Mouse (Mus musculus) embryonic facial prominence, embryonic 15.5 days (tissue): ENCODE results near the gene Olfr352. TPM values are rescaled to one million over a fixed set of nuclear protein-coding genes. Genes with fewer than 3 reads are reported as not detected.

Experiments
- ATAC-seq: fragments of 200-750 bp; cut with Nextera tagmentation; 2 replicates; pipeline ENCODE4 v1.8.0; 2017; ENCODE audit warnings: low read depth, moderate TSS enrichment; ENCODE audit not compliant: insufficient number of reproducible peaks, low FRiP score, low TSS enrichment
- H3K27ac ChIP-seq: fragments of 300-500 bp; sonication (generic); replicated peaks from 2 replicates; pipeline ENCODE4 v1.5.1; 2015; ENCODE audit warnings: mild to moderate bottlenecking, inconsistent platforms
- H3K27me3 ChIP-seq: fragments of 300-500 bp; sonication (generic); 2 replicates; pipeline ENCODE4 v1.6.1; 2015; ENCODE audit warnings: inconsistent platforms
- H3K36me3 ChIP-seq: fragments of 300-500 bp; sonication (generic); 2 replicates; pipeline ENCODE4 v1.6.1; 2015; ENCODE audit warnings: mild to moderate bottlenecking, inconsistent platforms
- H3K4me1 ChIP-seq: fragments of 300-500 bp; sonication (generic); 2 replicates; pipeline ENCODE4 v1.6.1; 2015; ENCODE audit warnings: inconsistent platforms
- H3K4me2 ChIP-seq: fragments of 300-500 bp; sonication (generic); replicated peaks from 2 replicates; pipeline ENCODE4 v1.6.1; 2015; ENCODE audit warnings: mild to moderate bottlenecking, inconsistent platforms
- H3K4me3 ChIP-seq: fragments of 300-500 bp; sonication (generic); replicated peaks from 2 replicates; pipeline ENCODE4 v1.5.1; 2015; ENCODE audit warnings: mild to moderate bottlenecking, inconsistent platforms
- H3K9ac ChIP-seq: fragments of 300-500 bp; sonication (generic); 2 replicates; pipeline ENCODE4 v1.6.1; 2015; ENCODE audit warnings: inconsistent platforms
- H3K9me3 ChIP-seq: fragments of 300-500 bp; sonication (generic); replicated peaks from 2 replicates; pipeline ENCODE4 v1.6.1; 2016; ENCODE audit warnings: inconsistent platforms
- WGBS: fragments of 180-500 bp; shearing (Covaris S2); methylation state at CpG from one replicate; pipeline ENCODE4 v1.1.7; 2015; 5-methylcytosine and 5-hydroxymethylcytosine counted together
- polyA plus RNA-seq: library from polyadenylated mRNA; unstranded; fragments of >200 nt; fragmentation: Nextera tagmentation; extraction: Ambion mirVana; gene quantifications from 2 replicates; pipeline ENCODE4 v1.2.1, GENCODE M21; 2015

The Olfr352 gene
- polyA plus RNA-seq: not detected in 2 replicates

DNA sequence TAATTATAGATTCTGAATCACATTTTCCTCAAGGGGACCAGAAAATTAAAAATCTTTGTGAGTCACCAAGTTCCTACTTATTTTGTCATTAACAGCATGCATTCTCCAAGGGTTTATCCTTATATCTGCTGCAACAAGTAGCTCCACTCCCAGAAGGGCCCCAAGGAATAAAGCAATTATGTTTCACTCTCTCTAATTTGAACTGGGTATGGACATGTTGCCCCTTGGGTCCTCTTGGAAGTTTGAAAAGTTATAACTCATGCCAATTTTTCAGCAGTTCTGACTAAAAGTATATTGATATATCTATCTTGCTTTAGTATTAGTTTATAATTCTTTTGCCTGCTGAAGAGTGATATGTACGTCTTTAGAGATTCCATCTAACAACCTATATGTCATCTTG lies at the start of gene Olfr352:
Olfr352 (plus strand) TSS at position 301 of the 400 bp plus-strand sequence.
- WGBS: 71% methylated on average over 1 of the region's 1 CpGs
- no peaks in the 10 kb centered on the region for H3K4me1 ChIP-seq
- ATAC-seq: no peak
- 0 out of 2 replicates have a peak, but pooled peaks cover 8% of the 10 kb centered on the region for H3K9me3 ChIP-seq
- no peak within 1 kb of the TSS for H3K4me3 ChIP-seq
- no peak within 1 kb of the TSS for H3K4me2 ChIP-seq
- H3K9ac ChIP-seq: no peak within 1 kb of the TSS
- H3K27me3 ChIP-seq: no peaks in the 10 kb centered on the region
- no peak within 1 kb of the TSS for H3K27ac ChIP-seq
- no peaks in the 10 kb centered on the region for H3K36me3 ChIP-seq

DNA sequence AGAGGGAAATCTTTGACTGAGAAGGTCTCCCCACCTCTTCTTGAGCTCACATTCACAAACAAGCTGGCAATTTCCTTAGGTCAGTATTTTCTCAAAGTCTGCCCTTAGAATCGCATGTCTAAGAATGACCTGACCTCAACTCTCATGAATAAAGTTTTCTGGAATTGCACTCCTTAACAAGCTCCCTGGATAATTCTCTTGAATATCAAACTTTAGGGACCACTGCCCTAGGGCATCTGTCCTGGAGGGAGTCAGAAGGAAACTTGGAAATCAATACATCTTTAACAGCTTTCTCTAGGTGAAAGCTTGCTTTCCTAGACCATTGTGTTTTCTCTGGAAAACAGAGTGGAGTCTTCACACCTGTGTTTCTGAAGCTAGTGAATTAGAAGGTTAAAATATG lies 22.2 kb upstream of the Olfr352 start, which contains the start of gene Olfr350:
Olfr350 (plus strand) TSS at position 301 of the 400 bp plus-strand sequence.
- H3K4me1 ChIP-seq: no peaks in the 10 kb centered on the region
- ATAC-seq: no peak
- 82% methylated on average over 1 of the region's 1 CpGs for WGBS
- no peaks in the 10 kb centered on the region for H3K27me3 ChIP-seq
- H3K4me3 ChIP-seq: no peak within 1 kb of the TSS
- 0 out of 2 replicates have a peak, but pooled peaks cover 5% of the 10 kb centered on the region for H3K9me3 ChIP-seq
- no peak within 1 kb of the TSS for H3K9ac ChIP-seq
- H3K27ac ChIP-seq: no peak within 1 kb of the TSS
- H3K4me2 ChIP-seq: no peak within 1 kb of the TSS
- no peaks in the 10 kb centered on the region for H3K36me3 ChIP-seq

DNA sequence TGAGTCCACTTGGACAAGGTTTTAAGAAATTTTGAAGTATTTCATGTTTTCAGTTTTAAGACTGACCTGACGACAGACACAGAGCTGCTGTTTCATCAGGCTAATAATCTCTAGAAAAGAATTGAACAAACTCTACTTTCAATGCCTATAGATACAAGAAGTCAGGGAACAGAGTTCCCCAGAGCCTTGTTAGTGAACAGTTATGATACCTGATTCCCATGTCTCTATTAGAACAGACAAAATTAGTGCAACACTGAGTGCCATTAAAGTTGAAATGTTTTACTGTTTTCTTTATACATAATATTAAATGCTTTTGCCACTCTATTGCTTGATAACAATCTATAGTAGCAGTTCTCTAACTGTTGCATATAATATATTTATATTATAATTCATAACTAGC lies 5.7 kb upstream of the Olfr352 start, which contains the start of gene Olfr351:
Olfr351 (minus strand) TSS at position 101 of the 400 bp plus-strand sequence.
- ATAC-seq: no peak
- WGBS: 74% methylated on average over 1 of the region's 1 CpGs

DNA sequence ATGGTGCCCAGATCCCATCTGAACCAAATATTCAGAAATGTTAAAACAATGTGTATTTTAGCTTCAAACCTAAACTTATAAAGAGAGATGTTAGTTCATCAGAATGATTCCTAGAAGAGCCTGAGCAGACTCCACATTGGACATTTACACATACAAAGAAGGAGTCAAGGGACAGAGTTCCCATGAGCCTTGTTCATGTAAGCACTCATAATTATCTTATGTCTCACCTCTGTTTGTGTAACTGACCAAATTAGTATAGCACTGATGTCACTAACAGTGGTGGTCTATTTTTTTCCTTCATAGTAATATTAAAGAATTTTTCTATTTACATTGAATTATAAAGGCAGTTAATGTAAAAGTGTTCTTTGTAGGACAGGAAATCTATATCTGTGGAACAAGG lies 24.6 kb downstream of the Olfr352 start, which contains the start of gene Olfr353:
Olfr353 (minus strand) TSS at position 101 of the 400 bp plus-strand sequence.
- no peaks in the 10 kb centered on the region for H3K9me3 ChIP-seq
- no peaks in the 10 kb centered on the region for H3K4me1 ChIP-seq
- no peaks in the 10 kb centered on the region for H3K27me3 ChIP-seq
- no peak within 1 kb of the TSS for H3K4me2 ChIP-seq
- no peaks in the 10 kb centered on the region for H3K36me3 ChIP-seq
- H3K9ac ChIP-seq: no peak within 1 kb of the TSS
- H3K27ac ChIP-seq: no peak within 1 kb of the TSS
- no peak for ATAC-seq
- no peak within 1 kb of the TSS for H3K4me3 ChIP-seq

More for the DNA sequence above, 5.7 kb upstream of the Olfr352 start, which contains the start of gene Olfr351:
- Histone ChIP-seq H3K27ac (no peak within 1 kb of the TSS), H3K4me2 (no peak within 1 kb of the TSS), H3K4me1 (no peaks in the 10 kb centered on the region), H3K9ac (no peak within 1 kb of the TSS), H3K4me3 (no peak within 1 kb of the TSS), H3K36me3 (no peaks in the 10 kb centered on the region), H3K9me3 (0 out of 2 replicates have a peak, but pooled peaks cover 4% of the 10 kb centered on the region), H3K27me3 (no peaks in the 10 kb centered on the region)

DNA sequence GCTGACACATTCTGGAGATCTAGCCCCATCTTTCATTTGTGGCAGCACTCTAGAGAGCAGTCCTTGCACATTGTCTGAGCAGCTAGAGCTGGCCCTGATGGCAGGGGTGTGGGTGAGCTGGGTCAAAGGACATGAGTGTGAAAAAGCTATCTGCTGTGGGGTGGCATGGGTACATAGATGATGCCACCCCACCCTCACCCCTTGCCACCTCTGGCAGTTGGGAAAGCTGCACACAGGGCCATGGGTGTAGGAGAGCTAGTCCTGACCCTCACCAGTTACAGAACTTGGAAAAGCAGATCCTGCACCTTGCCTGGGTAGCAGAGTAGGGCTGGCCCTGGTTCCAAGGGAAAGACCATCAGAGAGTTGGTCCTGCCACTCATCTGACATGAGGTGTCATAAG lies 28.9 kb downstream of the Olfr352 start:
- Histone ChIP-seq H3K27me3 (no peaks in the 10 kb centered on the region), H3K4me3 (no peak overlapping the region), H3K4me1 (no peaks in the 10 kb centered on the region), H3K9ac (no peak overlapping the region), H3K36me3 (no peaks in the 10 kb centered on the region), H3K4me2 (no peak overlapping the region), H3K9me3 (no peaks in the 10 kb centered on the region), H3K27ac (no peak overlapping the region)
- no peak for ATAC-seq

DNA sequence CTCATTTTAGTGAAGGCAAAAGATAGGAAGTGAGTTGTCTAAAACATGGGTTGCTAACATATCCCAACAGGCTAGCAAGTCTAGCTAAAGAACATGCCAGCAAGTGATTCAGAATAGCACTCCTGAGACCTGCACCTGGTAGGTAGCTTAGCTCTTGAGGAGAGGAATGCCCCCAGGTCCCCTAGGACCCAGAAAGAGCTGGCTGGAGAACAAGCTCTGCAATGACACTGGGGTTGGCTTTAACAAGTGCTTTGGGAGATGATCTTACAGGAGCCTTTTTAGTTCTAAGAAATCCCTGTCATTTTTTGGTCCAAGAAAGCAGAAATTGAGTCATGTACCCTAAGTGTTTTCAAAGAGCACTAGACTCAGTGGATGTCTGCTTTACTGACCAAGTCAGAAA lies 37.1 kb downstream of the Olfr352 start, which contains the start of gene Olfr354:
Olfr354 (plus strand) TSS at position 301 of the 400 bp plus-strand sequence.
- no peak within 1 kb of the TSS for H3K27ac ChIP-seq
- no peak within 1 kb of the TSS for H3K4me2 ChIP-seq
- ATAC-seq: no peak
- no peak within 1 kb of the TSS for H3K9ac ChIP-seq
- H3K9me3 ChIP-seq: no peaks in the 10 kb centered on the region
- H3K36me3 ChIP-seq: no peaks in the 10 kb centered on the region
- no peaks in the 10 kb centered on the region for H3K4me1 ChIP-seq
- no peaks in the 10 kb centered on the region for H3K27me3 ChIP-seq
- H3K4me3 ChIP-seq: no peak within 1 kb of the TSS

Other genes starting within 250 kb of the Olfr352 start
- gene Olfr345, start 228.4 kb upstream of the Olfr352 start, polyA plus RNA-seq: not detected in 2 replicates
- not detected in 2 replicates for gene Olfr346, start 182.7 kb upstream of the Olfr352 start, polyA plus RNA-seq
- not detected in 2 replicates for gene Olfr347, start 136.6 kb upstream of the Olfr352 start, polyA plus RNA-seq
- 0.17 TPM in 1 of 2 replicates, not detected in the other for gene Olfr348, start 84.2 kb upstream of the Olfr352 start, polyA plus RNA-seq
- gene Olfr50, start 77.9 kb upstream of the Olfr352 start, polyA plus RNA-seq: 0.31 and 0.42 TPM in 2 replicates
- 0.16 and 0.20 TPM in 2 replicates for gene Olfr3, start 51.4 kb upstream of the Olfr352 start, polyA plus RNA-seq
- 0.08 TPM in 1 of 2 replicates, not detected in the other for gene Olfr350, start 22.1 kb upstream of the Olfr352 start, polyA plus RNA-seq
- gene Olfr351, start 5.8 kb upstream of the Olfr352 start, polyA plus RNA-seq: not detected in 2 replicates
- gene Olfr353, start 24.5 kb downstream of the Olfr352 start, polyA plus RNA-seq: not detected in 2 replicates
- not detected in 2 replicates for gene Olfr354, start 37.2 kb downstream of the Olfr352 start, polyA plus RNA-seq
- not detected in 2 replicates for gene Olfr355, start 60.4 kb downstream of the Olfr352 start, polyA plus RNA-seq
- not detected in 2 replicates for gene Olfr356, start 68.7 kb downstream of the Olfr352 start, polyA plus RNA-seq
- gene Olfr357, start 125.4 kb downstream of the Olfr352 start, polyA plus RNA-seq: not detected in 2 replicates
- 0.03 and 0.05 TPM in 2 replicates for gene Olfr358, start 140.9 kb downstream of the Olfr352 start, polyA plus RNA-seq
- 0.12 TPM in 1 of 2 replicates, not detected in the other for gene Olfr360, start 197.3 kb downstream of the Olfr352 start, polyA plus RNA-seq
- gene Olfr361, start 220.8 kb downstream of the Olfr352 start, polyA plus RNA-seq: not detected in 2 replicates
- gene Olfr362, start 249.4 kb downstream of the Olfr352 start, polyA plus RNA-seq: not detected in 2 replicates